Mouse (Mus musculus) bone marrow, adult 2 months (tissue): ENCODE measurements at regions not wholly inside any gene's neighbourhood (a gene's known extent, or its start where the extent isn't known, plus 50 kb on each side); places are given as distances from the start of the nearest gene placed in this dataset.

ENCODE experiments used
- CTCF ChIP-seq: fragments of 200-500 bp; IDR thresholded peaks from 2 replicates; pipeline ENCODE4 v1.5.1; 2011; ENCODE audit warnings: low read length, control low read depth; ENCODE audit not compliant: control insufficient read depth, insufficient read depth
- POLR2A ChIP-seq: fragments of 200-500 bp; IDR thresholded peaks from 2 replicates; pipeline ENCODE4 v1.6.1; 2011; ENCODE audit warnings: low read depth, mild to moderate bottlenecking, control low read depth, low read length, borderline replicate concordance; ENCODE audit not compliant: control insufficient read depth

- TF ChIP-seq CTCF (no peak), POLR2A (no peak)
Measured at GRCm38 (mm10) chrX:142490093-142490717, 99.9 kb upstream of the Acsl4 start.
